Mouse (Mus musculus) small intestine, adult 2 months (tissue): ENCODE measurements around the gene Fam192a. TPM values are rescaled to one million over a fixed set of nuclear protein-coding genes. Genes with fewer than 3 reads are reported as not detected.
A peak's percentile ranks its signal among the peaks of the same experiment; 100 is the strongest.

ENCODE experiments used
- H3K27ac ChIP-seq: fragments of 200-500 bp; 2 replicates; pipeline ENCODE4 v1.5.1; 2012; ENCODE audit warnings: low read depth, low read length, control low read depth, inconsistent platforms; ENCODE audit not compliant: insufficient read depth
- H3K27me3 ChIP-seq: fragments of 200-500 bp; 2 replicates; pipeline ENCODE4 v1.6.1; 2012; ENCODE audit warnings: mild to moderate bottlenecking, moderate library complexity, low read length, inconsistent platforms; ENCODE audit not compliant: control insufficient read depth, insufficient read depth
- H3K36me3 ChIP-seq: fragments of 200-500 bp; 2 replicates; pipeline ENCODE4 v1.6.1; 2012; ENCODE audit warnings: mild to moderate bottlenecking, low read length, control low read depth, inconsistent platforms; ENCODE audit not compliant: control insufficient read depth, insufficient read depth
- H3K4me1 ChIP-seq: fragments of 200-500 bp; 2 replicates; pipeline ENCODE4 v1.6.1; 2012; ENCODE audit warnings: low read length, inconsistent platforms, mixed read lengths; ENCODE audit not compliant: control insufficient read depth, insufficient read depth, insufficient read length
- H3K4me3 ChIP-seq: fragments of 200-500 bp; 2 replicates; pipeline ENCODE4 v1.5.1; 2012; ENCODE audit warnings: low read depth, mild to moderate bottlenecking, control low read depth, inconsistent platforms, low read length, moderate library complexity
- CTCF ChIP-seq: fragments of 200-500 bp; IDR thresholded peaks from 2 replicates; pipeline ENCODE4 v1.5.1; 2012; ENCODE audit warnings: low read depth, mild to moderate bottlenecking, control low read depth, inconsistent platforms, low read length, moderate library complexity, mixed read lengths; ENCODE audit not compliant: insufficient replicate concordance, insufficient read length; ENCODE audit errors: extremely low read depth
- POLR2A ChIP-seq: fragments of 200-500 bp; IDR thresholded peaks from 2 replicates; pipeline ENCODE4 v1.6.1; 2012; ENCODE audit warnings: low read depth, mild to moderate bottlenecking, control low read depth, inconsistent platforms, low read length, moderate library complexity
- WGBS: fragments of 180-500 bp; shearing (Covaris S2); methylation state at CpG from one replicate; pipeline ENCODE4 v1.1.7; 2018; 5-methylcytosine and 5-hydroxymethylcytosine counted together
- polyA plus RNA-seq: library from polyadenylated mRNA; depleted of rRNA; stranded (reverse); fragments of >200 nt; gene quantifications from 2 replicates; pipeline ENCODE4 v1.2.3, GENCODE M21; 2012

Fam192a gene
- polyA plus RNA-seq, 1 experiment: 24.2 TPM

- Histone ChIP-seq H3K27me3 (no peaks in the 10 kb centered on the region), H3K4me1 (peaks cover 3% of the 10 kb centered on the region; the same call in 1 of the 2 replicates), H3K4me3 (no peak overlapping the region), H3K36me3 (peaks cover 2% of the 10 kb centered on the region; the same call in 1 of the 2 replicates), H3K27ac (no peak overlapping the region)
- no peak for TF ChIP-seq CTCF
- no peak for TF ChIP-seq POLR2A
- WGBS: 54% methylated on average over 1 of the region's 1 CpGs
Observed at GRCm38 (mm10) chr8:94594211-94594610, 7.6 kb downstream of the Fam192a start.

GRCm38 (mm10) chr8:94591691-94592090, 10.1 kb downstream of the Fam192a start:
- no peaks in the 10 kb centered on the region for H3K27me3 ChIP-seq
- H3K4me3 ChIP-seq: no peak overlapping the region
- H3K4me1 ChIP-seq: peaks cover 3% of the 10 kb centered on the region; the same call in 1 of the 2 replicates
- WGBS: 91% methylated on average over 4 of the region's 4 CpGs
- H3K36me3 ChIP-seq: peaks cover 25% of the 10 kb centered on the region
- no peak for TF ChIP-seq CTCF
- no peak for TF ChIP-seq POLR2A
- no peak overlapping the region for H3K27ac ChIP-seq

DNA sequence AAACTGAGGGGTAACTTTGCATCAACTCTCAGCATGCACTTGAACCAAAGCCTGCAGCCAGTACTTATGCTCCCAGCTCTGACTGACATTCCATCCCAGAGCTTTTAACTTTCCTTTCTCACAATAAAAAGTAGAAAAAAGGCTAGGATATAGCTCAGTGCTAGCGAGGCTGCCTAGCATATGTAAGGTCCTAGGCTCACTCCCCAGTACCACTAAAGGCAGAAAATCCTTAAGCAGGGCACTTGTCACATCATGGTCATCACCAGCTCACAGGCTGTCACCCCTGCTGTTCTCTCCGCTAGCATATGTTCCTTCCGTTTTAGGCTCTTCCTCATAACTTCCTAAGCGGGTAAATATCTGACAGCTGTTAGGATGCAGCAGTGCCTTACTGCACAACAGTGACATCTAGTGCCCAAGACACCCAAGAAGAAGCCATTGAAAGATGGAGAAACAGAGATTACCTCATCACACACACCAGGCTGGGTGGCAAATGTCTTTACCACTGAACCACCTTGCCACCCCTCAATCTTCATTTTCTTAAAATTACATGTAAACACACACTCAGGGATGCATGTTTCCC, 17.5 kb downstream of the Fam192a start:
- no peaks in the 10 kb centered on the region for H3K27me3 ChIP-seq
- WGBS: 43% methylated on average over 4 of the region's 4 CpGs
- H3K4me1 ChIP-seq: no peaks in the 10 kb centered on the region
- no peak overlapping the region for H3K4me3 ChIP-seq
- peaks cover 57% of the 10 kb centered on the region for H3K36me3 ChIP-seq
- TF ChIP-seq POLR2A: no peak
- TF ChIP-seq CTCF: peak; percentile 11; the same call in 1 of the 2 replicates
- H3K27ac ChIP-seq: no peak overlapping the region

GRCm38 (mm10) chr8:94582569-94582968, 19.2 kb downstream of the Fam192a start:
- H3K4me3 ChIP-seq: no peak overlapping the region
- no peaks in the 10 kb centered on the region for H3K4me1 ChIP-seq
- no peaks in the 10 kb centered on the region for H3K27me3 ChIP-seq
- 89% methylated on average over 6 of the region's 6 CpGs for WGBS
- TF ChIP-seq CTCF: no peak
- H3K36me3 ChIP-seq: peaks cover 58% of the 10 kb centered on the region
- H3K27ac ChIP-seq: no peak overlapping the region

GRCm38 (mm10) chr8:94581820-94582483, 19.8 kb downstream of the Fam192a start:
- Histone ChIP-seq H3K27me3 (no peaks in the 10 kb centered on the region), H3K4me3 (no peak overlapping the region), H3K4me1 (no peaks in the 10 kb centered on the region), H3K36me3 (peaks cover 57% of the 10 kb centered on the region), H3K27ac (no peak overlapping the region)
- WGBS: 64% methylated on average over 7 of the region's 7 CpGs
- no peak for TF ChIP-seq CTCF
- TF ChIP-seq POLR2A: no peak

DNA sequence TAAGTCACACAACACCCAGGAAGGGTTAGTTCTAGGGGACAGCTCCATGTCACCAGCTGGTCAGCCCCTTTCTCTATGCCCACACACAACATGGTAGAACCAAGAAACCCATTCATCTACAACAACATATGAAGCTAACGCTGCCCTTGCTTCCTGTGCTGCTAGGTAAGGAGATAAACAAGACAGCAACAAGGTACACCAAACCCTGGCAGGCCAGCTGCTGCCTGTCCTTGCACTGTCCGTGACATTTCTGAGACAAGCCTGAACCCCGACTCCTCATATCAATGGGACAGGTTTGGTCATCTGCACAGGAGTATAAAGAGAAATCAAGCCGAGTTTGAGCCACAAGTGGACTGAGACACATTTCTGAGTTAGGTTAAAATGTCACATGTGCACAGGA, 26.6 kb downstream of the Fam192a start:
- TF ChIP-seq POLR2A (no peak), CTCF (no peak)
- H3K36me3 ChIP-seq: peaks cover 58% of the 10 kb centered on the region
- H3K4me3 ChIP-seq: no peak overlapping the region
- H3K27me3 ChIP-seq: no peaks in the 10 kb centered on the region
- H3K27ac ChIP-seq: no peak overlapping the region
- no peaks in the 10 kb centered on the region for H3K4me1 ChIP-seq
- 91% methylated on average over 4 of the region's 4 CpGs for WGBS

GRCm38 (mm10) chr8:94574159-94574907, 27.5 kb downstream of the Fam192a start:
- no peak for TF ChIP-seq POLR2A
- no peak for TF ChIP-seq CTCF
- Histone ChIP-seq H3K27ac (no peak overlapping the region), H3K36me3 (peaks cover 56% of the 10 kb centered on the region), H3K27me3 (no peaks in the 10 kb centered on the region), H3K4me1 (no peaks in the 10 kb centered on the region), H3K4me3 (no peak overlapping the region)
- 83% methylated on average over 16 of the region's 16 CpGs for WGBS
